Mouse (Mus musculus): ENCODE results near the gene 1110025L11Rik. TPM values are rescaled to one million over a fixed set of nuclear protein-coding genes. Genes with fewer than 3 reads are reported as not detected.

1110025L11Rik gene
- polyA plus RNA-seq (2015; fragmentation: Illumina TruSeq; extraction: RNeasy Lipid Tissue Mini Kit (QIAGEN cat#74804); ENCODE audit: insufficient read depth, low replicate concordance): not detected

DNA sequence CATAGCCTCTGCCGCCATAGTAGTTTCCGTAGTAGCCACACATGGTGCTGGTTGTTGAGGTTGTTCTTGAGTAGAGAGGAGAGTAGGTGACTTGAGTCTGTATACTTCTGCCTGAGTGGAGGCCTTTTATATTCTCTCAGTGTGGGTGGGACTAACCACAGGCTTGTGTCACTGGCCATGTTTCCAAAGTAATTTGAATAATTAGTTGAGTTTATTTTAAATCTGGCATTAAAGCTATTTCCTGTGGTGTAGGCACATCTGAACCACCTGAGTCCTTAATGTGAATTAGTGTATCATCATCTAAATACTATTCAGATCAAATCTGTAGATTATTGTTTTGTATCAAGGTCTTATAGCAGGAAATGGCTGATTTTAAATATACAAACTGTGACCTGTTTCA lies at the start of gene 1110025L11Rik:
1110025L11Rik (minus strand) TSS at position 101 of the 400 bp plus-strand sequence.

DNA sequence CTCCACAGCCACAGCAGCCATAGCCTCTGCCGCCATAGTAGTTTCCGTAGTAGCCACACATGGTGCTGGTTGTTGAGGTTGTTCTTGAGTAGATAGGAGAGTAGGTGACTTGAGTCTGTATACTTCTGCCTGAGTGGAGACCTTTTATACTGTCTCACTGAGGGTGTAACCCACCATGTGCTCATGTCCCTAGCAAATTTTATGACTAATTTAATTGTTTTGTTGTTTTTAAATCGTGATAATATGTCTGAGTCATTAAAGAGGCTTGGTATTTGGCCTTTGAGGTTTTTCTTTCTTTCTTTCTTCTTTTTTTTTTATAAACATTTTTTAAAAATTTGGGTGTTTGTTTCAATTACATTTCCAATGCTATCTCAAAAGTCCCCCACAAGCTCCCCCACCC lies 16.0 kb downstream of the 1110025L11Rik start, which contains the start of gene Krtap6-5:
Krtap6-5 (minus strand) TSS at position 101 of the 400 bp plus-strand sequence.

DNA sequence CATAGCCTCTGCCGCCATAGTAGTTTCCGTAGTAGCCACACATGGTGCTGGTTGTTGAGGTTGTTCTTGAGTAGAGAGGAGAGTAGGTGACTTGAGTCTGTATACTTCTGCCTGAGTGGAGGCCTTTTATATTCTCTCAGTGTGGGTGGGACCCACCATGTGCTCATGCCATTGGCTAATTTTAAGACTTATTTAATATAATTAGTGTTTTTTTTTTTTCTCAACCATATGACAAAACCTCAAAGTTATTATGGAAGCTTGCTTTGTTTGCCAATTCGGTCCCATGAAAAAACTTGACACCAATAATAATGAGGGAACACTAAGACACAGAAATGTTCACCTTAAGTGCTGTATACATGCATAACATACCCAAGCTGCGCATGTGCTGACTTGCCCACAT lies 22.4 kb downstream of the 1110025L11Rik start, which contains the start of gene Gm10228:
Gm10228 (minus strand) TSS at position 101 of the 400 bp plus-strand sequence.

DNA sequence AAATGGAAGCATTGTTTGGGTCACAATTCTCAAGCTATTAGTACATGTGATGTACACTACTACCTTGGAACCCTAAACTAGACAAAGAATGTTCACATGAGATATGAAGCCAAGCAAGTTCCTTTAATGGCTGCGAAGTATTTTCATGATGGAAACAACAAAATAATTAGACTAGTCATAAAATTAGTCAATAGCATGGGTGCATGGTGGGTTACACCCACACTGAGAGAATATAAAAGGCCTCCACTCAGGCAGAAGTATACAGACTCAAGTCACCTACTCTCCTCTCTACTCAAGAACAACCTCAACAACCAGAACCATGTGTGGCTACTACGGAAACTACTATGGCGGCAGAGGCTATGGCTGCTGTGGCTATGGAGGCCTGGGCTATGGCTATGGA lies 32.4 kb downstream of the 1110025L11Rik start, which contains the start of gene Krtap6-1:
Krtap6-1 (plus strand) TSS at position 301 of the 400 bp plus-strand sequence.

DNA sequence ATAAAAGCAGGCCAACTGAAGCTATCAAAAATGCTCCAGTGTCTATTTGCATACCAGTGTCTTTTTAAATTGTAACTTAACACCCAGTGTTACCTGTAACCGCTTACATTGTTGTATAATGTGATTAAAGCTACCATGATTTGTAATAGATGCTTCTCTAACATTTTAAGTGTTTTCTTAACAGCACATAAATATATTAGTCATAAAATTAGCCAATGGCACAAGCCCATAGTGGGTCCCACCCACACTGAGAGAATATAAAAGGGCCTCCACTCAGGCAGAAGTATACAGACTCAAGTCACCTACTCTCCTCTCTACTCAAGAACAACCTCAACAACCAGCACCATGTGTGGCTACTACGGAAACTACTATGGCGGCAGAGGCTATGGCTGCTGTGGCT lies 48.8 kb downstream of the 1110025L11Rik start, which contains the start of gene Gm10229:
Gm10229 (plus strand) TSS at position 301 of the 400 bp plus-strand sequence.

Other genes starting within 250 kb of the 1110025L11Rik start
- gene Krtap15, start 243.8 kb downstream of the 1110025L11Rik start, polyA plus RNA-seq (2015; fragmentation: Illumina TruSeq; extraction: RNeasy Lipid Tissue Mini Kit (QIAGEN cat#74804); ENCODE audit: insufficient read depth, low replicate concordance): not detected
- not detected for gene Krtap14, start 237.9 kb downstream of the 1110025L11Rik start, polyA plus RNA-seq (2015; fragmentation: Illumina TruSeq; extraction: RNeasy Lipid Tissue Mini Kit (QIAGEN cat#74804); ENCODE audit: insufficient read depth, low replicate concordance)
- not detected for gene Krtap19-1, start 194.6 kb downstream of the 1110025L11Rik start, polyA plus RNA-seq (2015; fragmentation: Illumina TruSeq; extraction: RNeasy Lipid Tissue Mini Kit (QIAGEN cat#74804); ENCODE audit: insufficient read depth, low replicate concordance)
- not detected for gene Krtap19-2, start 189.7 kb downstream of the 1110025L11Rik start, polyA plus RNA-seq (2015; fragmentation: Illumina TruSeq; extraction: RNeasy Lipid Tissue Mini Kit (QIAGEN cat#74804); ENCODE audit: insufficient read depth, low replicate concordance)
- not detected for gene Krtap19-3, start 186.0 kb downstream of the 1110025L11Rik start, polyA plus RNA-seq (2015; fragmentation: Illumina TruSeq; extraction: RNeasy Lipid Tissue Mini Kit (QIAGEN cat#74804); ENCODE audit: insufficient read depth, low replicate concordance)
- not detected for gene Krtap19-4, start 178.9 kb downstream of the 1110025L11Rik start, polyA plus RNA-seq (2015; fragmentation: Illumina TruSeq; extraction: RNeasy Lipid Tissue Mini Kit (QIAGEN cat#74804); ENCODE audit: insufficient read depth, low replicate concordance)
- gene Krtap19-5, start 167.5 kb downstream of the 1110025L11Rik start, polyA plus RNA-seq (2015; fragmentation: Illumina TruSeq; extraction: RNeasy Lipid Tissue Mini Kit (QIAGEN cat#74804); ENCODE audit: insufficient read depth, low replicate concordance): not detected
- not detected for gene Krtap19-9b, start 131.7 kb downstream of the 1110025L11Rik start, polyA plus RNA-seq (2015; fragmentation: Illumina TruSeq; extraction: RNeasy Lipid Tissue Mini Kit (QIAGEN cat#74804); ENCODE audit: insufficient read depth, low replicate concordance)
- gene Krtap16-3, start 101.1 kb downstream of the 1110025L11Rik start, polyA plus RNA-seq (2015; fragmentation: Illumina TruSeq; extraction: RNeasy Lipid Tissue Mini Kit (QIAGEN cat#74804); ENCODE audit: insufficient read depth, low replicate concordance): not detected
- gene Krtap22-2, start 53.2 kb downstream of the 1110025L11Rik start, polyA plus RNA-seq (2015; fragmentation: Illumina TruSeq; extraction: RNeasy Lipid Tissue Mini Kit (QIAGEN cat#74804); ENCODE audit: insufficient read depth, low replicate concordance): not detected
- not detected for gene Gm10229, start 48.7 kb downstream of the 1110025L11Rik start, polyA plus RNA-seq (2015; fragmentation: Illumina TruSeq; extraction: RNeasy Lipid Tissue Mini Kit (QIAGEN cat#74804); ENCODE audit: insufficient read depth, low replicate concordance)
- not detected for gene Krtap6-1, start 32.3 kb downstream of the 1110025L11Rik start, polyA plus RNA-seq (2015; fragmentation: Illumina TruSeq; extraction: RNeasy Lipid Tissue Mini Kit (QIAGEN cat#74804); ENCODE audit: insufficient read depth, low replicate concordance)
- not detected for gene Gm10228, start 22.5 kb downstream of the 1110025L11Rik start, polyA plus RNA-seq (2015; fragmentation: Illumina TruSeq; extraction: RNeasy Lipid Tissue Mini Kit (QIAGEN cat#74804); ENCODE audit: insufficient read depth, low replicate concordance)
- gene Krtap6-5, start 16.1 kb downstream of the 1110025L11Rik start, polyA plus RNA-seq (2015; fragmentation: Illumina TruSeq; extraction: RNeasy Lipid Tissue Mini Kit (QIAGEN cat#74804); ENCODE audit: insufficient read depth, low replicate concordance): not detected
- gene Krtap6-3, start 20.0 kb upstream of the 1110025L11Rik start, polyA plus RNA-seq (2015; fragmentation: Illumina TruSeq; extraction: RNeasy Lipid Tissue Mini Kit (QIAGEN cat#74804); ENCODE audit: insufficient read depth, low replicate concordance): not detected
- not detected for gene Gm6358, start 76.8 kb upstream of the 1110025L11Rik start, polyA plus RNA-seq (2015; fragmentation: Illumina TruSeq; extraction: RNeasy Lipid Tissue Mini Kit (QIAGEN cat#74804); ENCODE audit: insufficient read depth, low replicate concordance)
- not detected for gene Gm10061, start 87.1 kb upstream of the 1110025L11Rik start, polyA plus RNA-seq (2015; fragmentation: Illumina TruSeq; extraction: RNeasy Lipid Tissue Mini Kit (QIAGEN cat#74804); ENCODE audit: insufficient read depth, low replicate concordance)
- gene Gm9789, start 94.0 kb upstream of the 1110025L11Rik start, polyA plus RNA-seq (2015; fragmentation: Illumina TruSeq; extraction: RNeasy Lipid Tissue Mini Kit (QIAGEN cat#74804); ENCODE audit: insufficient read depth, low replicate concordance): not detected
- gene Gm7735, start 105.5 kb upstream of the 1110025L11Rik start, polyA plus RNA-seq (2015; fragmentation: Illumina TruSeq; extraction: RNeasy Lipid Tissue Mini Kit (QIAGEN cat#74804); ENCODE audit: insufficient read depth, low replicate concordance): not detected
- not detected for gene 1110057P08Rik, start 110.7 kb upstream of the 1110025L11Rik start, polyA plus RNA-seq (2015; fragmentation: Illumina TruSeq; extraction: RNeasy Lipid Tissue Mini Kit (QIAGEN cat#74804); ENCODE audit: insufficient read depth, low replicate concordance)
- not detected for gene Krtap20-2, start 141.9 kb upstream of the 1110025L11Rik start, polyA plus RNA-seq (2015; fragmentation: Illumina TruSeq; extraction: RNeasy Lipid Tissue Mini Kit (QIAGEN cat#74804); ENCODE audit: insufficient read depth, low replicate concordance)

Measured in spleen, adult 10 weeks (tissue).